Mouse (Mus musculus): Measurements from ENCODE around the gene Hs2st1.

Hs2st1 gene

GRCm38 (mm10) chr3:144400870-144401269 is 169.1 kb downstream of the Hs2st1 start:
- ChIA-PET CTCF (interaction anchor here in 1 of 4 experiments (1.5 kb wide), 1 partner anchor 9 kb away, joined by 3 read pairs; no protein-coding TSS in a partner anchor), POLR2A (interaction anchor here in 1 of 4 experiments (1.2 kb wide), 1 partner anchor 12 kb away, joined by 3 read pairs; no protein-coding TSS in a partner anchor)

- POLR2A ChIA-PET, result interaction anchor here in 1 of 4 experiments (1.2 kb wide), 1 partner anchor 12 kb away, joined by 3 read pairs; no protein-coding TSS in a partner anchor
- CTCF ChIA-PET, result interaction anchor here in 1 of 4 experiments (0.5 kb wide), 1 partner anchor 312 kb away, joined by 3 read pairs; no protein-coding TSS in a partner anchor
Measured at GRCm38 (mm10) chr3:144400374-144400773, 169.6 kb downstream of the Hs2st1 start.

DNA sequence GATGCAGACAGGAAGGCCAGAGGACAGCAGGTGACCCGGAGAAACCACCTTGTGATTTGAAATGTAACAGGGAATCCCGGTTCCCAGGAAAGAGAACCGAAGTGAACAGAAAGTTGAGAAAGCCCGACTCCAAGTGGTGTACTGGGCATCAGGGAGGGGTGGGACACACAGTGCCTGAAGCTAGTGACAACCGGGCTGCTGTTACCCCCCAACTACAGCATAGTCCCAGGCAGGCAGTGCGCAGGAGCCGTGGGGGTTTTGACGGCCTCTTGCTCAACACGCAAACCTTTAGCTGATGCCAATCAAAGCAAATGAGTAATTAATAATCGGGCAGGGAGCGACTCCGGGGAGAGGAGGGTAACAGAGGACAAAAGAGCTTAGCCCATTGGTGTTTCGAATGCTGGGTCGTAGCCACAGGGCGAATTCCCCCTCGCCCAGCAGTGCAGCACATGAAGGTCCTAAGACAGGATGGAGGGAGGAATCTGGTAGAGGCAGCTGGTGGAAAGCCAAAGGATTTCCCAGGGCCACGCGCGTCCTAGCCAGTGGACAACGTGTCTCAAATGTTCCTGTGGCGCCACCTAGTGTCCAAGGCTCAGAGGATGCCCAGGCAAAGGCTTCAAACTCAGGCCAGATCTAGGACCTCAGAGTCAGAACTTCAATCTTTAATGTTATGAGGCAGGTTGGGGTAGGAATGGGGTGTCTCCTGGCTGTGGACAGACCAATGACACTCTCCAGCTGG is 170.5 kb downstream of the Hs2st1 start:
- ChIA-PET POLR2A (interaction anchor here in 1 of 4 experiments (0.8 to 1.2 kb wide), 2 partner anchors 13 to 24 kb away, joined by 3 read pairs; no protein-coding TSS in a partner anchor), CTCF (interaction anchor here in 3 of 4 experiments (0.5 to 1.4 kb wide), 21 partner anchors 10 to 1591 kb away, joined by 3 to 7 read pairs (median 3); no protein-coding TSS in a partner anchor)

DNA sequence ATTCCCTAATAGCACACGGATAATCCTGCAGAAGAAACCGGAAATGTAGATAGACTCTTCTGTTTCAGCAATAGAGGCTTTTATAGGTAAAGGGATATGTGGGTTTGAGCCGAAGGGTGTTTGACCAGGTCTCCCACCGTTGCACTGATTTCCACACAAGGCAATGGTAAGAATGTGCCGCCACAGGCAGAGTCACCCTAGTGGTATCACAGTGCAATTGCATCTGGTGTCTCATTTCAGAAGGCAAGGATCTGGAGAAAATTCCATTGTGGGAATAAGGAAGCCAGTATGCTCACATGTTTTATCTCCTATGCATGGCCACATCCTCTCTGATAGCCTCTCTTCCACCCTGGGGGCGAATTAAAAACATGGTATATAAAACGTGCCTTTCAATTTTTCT is 171.8 kb downstream of the Hs2st1 start:
- ChIA-PET POLR2A (interaction anchor here in 1 of 4 experiments (1.1 kb wide), 1 partner anchor 41 kb away, joined by 3 read pairs; no protein-coding TSS in a partner anchor), CTCF (interaction anchor here (0.5 to 1.3 kb wide), 8 partner anchors 10 to 322 kb away, joined by 3 to 6 read pairs (median 4); partner anchors contain the start of gene Sh3glb1 (in 1 of the 4))

DNA sequence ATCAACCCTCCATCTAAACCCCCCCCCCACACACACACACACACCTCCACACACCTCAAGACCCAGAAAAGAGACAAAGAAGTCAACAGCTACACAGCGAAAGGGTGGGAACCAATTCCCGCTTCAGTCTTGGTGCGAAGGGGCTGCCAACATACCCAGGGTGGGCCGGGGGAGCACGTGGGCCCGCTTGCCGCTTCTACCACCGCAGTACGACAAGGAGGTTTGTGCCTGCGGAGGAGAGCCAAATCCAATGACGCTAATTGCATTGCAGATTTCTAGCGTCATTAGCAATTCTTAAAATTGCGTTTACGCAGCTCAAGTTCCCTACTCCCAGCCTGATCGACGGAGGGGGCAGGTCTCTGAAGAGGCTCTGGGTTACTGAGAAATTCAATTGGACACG is 173.5 kb downstream of the Hs2st1 start:
- ChIA-PET CTCF (interaction anchor here in 1 of 4 experiments (0.6 kb wide), 1 partner anchor 1398 kb away, joined by 5 read pairs; no protein-coding TSS in a partner anchor), POLR2A (no interaction called here)

GRCm38 (mm10) chr3:144394454-144394943 is 175.5 kb downstream of the Hs2st1 start:
- POLR2A ChIA-PET, result interaction anchor here in 1 of 4 experiments (1.8 kb wide), 1 partner anchor 19 kb away, joined by 3 read pairs; no protein-coding TSS in a partner anchor
- CTCF ChIA-PET, result no interaction called here

DNA sequence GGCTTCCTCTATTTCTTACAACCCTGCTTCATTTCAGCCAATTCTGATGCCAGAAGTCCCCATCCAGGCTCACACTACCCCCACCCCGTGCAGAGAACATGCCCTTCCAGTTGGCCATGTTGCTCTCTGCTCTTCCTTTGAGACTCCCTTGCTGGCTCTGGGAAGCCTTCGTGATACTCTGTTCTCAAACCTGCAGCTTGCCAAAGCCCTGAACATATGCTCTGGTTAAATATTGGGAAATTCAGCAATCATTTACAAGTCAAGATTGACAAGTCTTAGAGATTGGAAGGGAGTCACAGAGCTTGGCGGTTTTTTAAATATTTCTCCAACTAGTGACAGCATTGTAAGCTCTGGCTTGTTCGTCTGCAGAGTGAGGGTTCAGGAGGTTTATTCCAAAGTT is 183.5 kb downstream of the Hs2st1 start:
- CTCF ChIA-PET, result no interaction called here
- POLR2A ChIA-PET, result interaction anchor here in 1 of 4 experiments (1.2 kb wide), 1 partner anchor 214 kb away, joined by 5 read pairs; no protein-coding TSS in a partner anchor

DNA sequence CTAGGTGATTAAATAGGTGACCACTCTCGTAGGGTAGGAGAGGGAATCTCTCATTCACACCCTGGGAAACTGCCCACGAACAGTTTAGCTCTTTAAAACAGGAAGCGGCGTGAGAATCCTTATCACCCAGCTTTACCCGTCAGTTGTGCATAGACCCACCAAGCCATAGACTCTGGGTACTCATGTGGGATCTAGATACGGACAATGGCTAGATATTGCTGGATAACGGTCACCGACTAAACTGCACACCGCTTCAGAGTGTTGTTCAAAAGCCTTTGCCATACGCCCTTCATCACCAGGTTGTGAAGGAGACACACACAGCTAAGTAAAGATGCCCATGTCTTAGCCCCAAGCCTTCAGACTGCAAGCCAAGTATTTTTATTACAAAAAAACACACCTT is 185.3 kb downstream of the Hs2st1 start:
- POLR2A ChIA-PET, result no interaction called here
- CTCF ChIA-PET, result interaction anchor here in 2 of 4 experiments (0.6 to 1.3 kb wide), 2 partner anchors 15 to 1108 kb away, joined by 5 to 6 read pairs; no protein-coding TSS in a partner anchor

DNA sequence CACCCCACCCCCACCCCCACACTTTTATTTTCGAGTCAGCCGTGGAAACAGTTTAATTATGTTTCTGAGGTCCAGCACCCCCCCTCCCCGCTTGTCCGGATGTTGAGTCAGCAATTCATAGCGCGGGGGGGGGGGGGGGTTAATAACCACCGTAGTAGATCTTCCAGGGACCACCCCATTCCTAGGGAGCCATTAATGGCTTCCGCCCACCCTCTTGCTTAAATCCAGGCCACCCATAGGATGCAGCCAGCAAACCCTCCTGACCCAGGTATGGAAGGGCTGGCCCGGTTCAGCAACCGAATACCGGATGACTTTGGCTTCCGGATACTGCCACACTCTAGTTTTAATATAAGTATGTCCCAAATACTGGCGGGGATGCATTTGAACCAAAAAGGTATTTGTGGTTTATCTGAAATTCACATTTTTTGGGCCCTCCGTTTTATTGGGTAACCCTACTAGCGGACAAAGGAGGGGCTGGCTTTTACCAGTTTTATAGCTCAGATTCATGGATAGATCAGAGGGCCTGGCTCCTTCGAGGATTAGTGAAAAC is 188.5 kb downstream of the Hs2st1 start:
- CTCF ChIA-PET, result interaction anchor here in 2 of 4 experiments (0.5 to 1.1 kb wide), 3 partner anchors 15 to 19 kb away, joined by 3 to 13 read pairs (median 3); no protein-coding TSS in a partner anchor
- POLR2A ChIA-PET, result no interaction called here

DNA sequence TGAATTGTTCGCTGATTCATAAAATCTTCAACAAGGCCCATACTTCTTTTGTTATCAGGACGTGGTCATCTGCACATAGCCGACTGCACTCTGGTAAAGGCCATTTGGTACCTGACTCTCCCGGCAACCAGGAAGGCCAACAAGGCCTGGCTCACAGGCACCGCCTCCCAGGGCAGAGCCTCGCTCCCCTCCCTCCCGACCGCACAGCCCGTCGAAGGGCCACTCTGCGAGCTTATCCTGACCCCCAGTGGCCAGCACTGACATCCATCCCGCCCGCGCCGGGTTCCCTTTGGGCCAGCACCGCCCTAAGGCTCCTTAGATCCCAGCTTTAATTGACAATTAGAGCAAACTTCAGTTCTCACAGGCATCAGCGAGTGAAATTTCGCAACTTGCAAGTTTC is 189.1 kb downstream of the Hs2st1 start:
- CTCF ChIA-PET, result interaction anchor here in 1 of 4 experiments (0.9 to 1.1 kb wide), 2 partner anchors 18 to 19 kb away, joined by 3 read pairs; no protein-coding TSS in a partner anchor
- POLR2A ChIA-PET, result no interaction called here

- CTCF ChIA-PET, result no interaction called here
- POLR2A ChIA-PET, result no interaction called here
Measured at GRCm38 (mm10) chr3:144379801-144380200, 190.2 kb downstream of the Hs2st1 start.
